Mouse (Mus musculus) forebrain, embryonic 14.5 days (tissue): Measurements from ENCODE around the gene Pkmyt1. TPM values are rescaled to one million over a fixed set of nuclear protein-coding genes. Genes with fewer than 3 reads are reported as not detected.
A peak's percentile ranks its signal among the peaks of the same experiment; 100 is the strongest.

ENCODE experiments used
- ATAC-seq: fragments of 200-750 bp; cut with Nextera tagmentation; 2 replicates; pipeline ENCODE4 v1.8.0; 2017; ENCODE audit warnings: mild to moderate bottlenecking, moderate library complexity
- DNase-seq: peaks from one replicate; pipeline ENCODE4 v3.0.0-alpha.2; 2015; ENCODE audit warnings: low spot score
- H3K27ac ChIP-seq: fragments of 300-500 bp; sonication (generic); 2 replicates; pipeline ENCODE4 v1.5.1; 2014; ENCODE audit warnings: low read depth, mild to moderate bottlenecking, control low read depth, low read length, moderate library complexity
- H3K27me3 ChIP-seq: fragments of 300-500 bp; sonication (generic); replicated peaks from 2 replicates; pipeline ENCODE4 v1.6.1; 2014; ENCODE audit warnings: low read length, control low read depth, mixed read lengths; ENCODE audit not compliant: control insufficient read depth, insufficient read depth
- H3K36me3 ChIP-seq: fragments of 300-500 bp; sonication (generic); 2 replicates; pipeline ENCODE4 v1.6.1; 2014; ENCODE audit warnings: low read length, control low read depth; ENCODE audit not compliant: control insufficient read depth, insufficient read depth
- H3K4me1 ChIP-seq: fragments of 300-500 bp; sonication (generic); 2 replicates; pipeline ENCODE4 v1.6.1; 2014; ENCODE audit warnings: antibody characterized with exemption, low read length, control low read depth; ENCODE audit not compliant: control insufficient read depth, insufficient read depth
- H3K4me2 ChIP-seq: fragments of 300-500 bp; sonication (generic); 2 replicates; pipeline ENCODE4 v1.6.1; 2014; ENCODE audit warnings: mild to moderate bottlenecking, control low read depth, low read length
- H3K4me3 ChIP-seq: fragments of 300-500 bp; sonication (generic); 2 replicates; pipeline ENCODE4 v1.5.1; 2014; ENCODE audit warnings: low read depth, low read length, control low read depth
- H3K9ac ChIP-seq: fragments of 300-500 bp; sonication (generic); 2 replicates; pipeline ENCODE4 v1.6.1; 2014; ENCODE audit warnings: mild to moderate bottlenecking, low read length, control low read depth, moderate library complexity
- H3K9me3 ChIP-seq: fragments of 300-500 bp; sonication (generic); replicated peaks from 2 replicates; pipeline ENCODE4 v1.6.1; 2016; ENCODE audit warnings: low read length, control low read depth, mixed read lengths; ENCODE audit not compliant: control insufficient read depth
- WGBS: fragments of 180-500 bp; shearing (Covaris S2); extraction: QIAGEN DNeasy Blood & Tissue Kit; methylation state at CpG from one replicate; pipeline ENCODE4 v1.1.7; 2014; 5-methylcytosine and 5-hydroxymethylcytosine counted together
- polyA plus RNA-seq: library from polyadenylated mRNA; unstranded; fragments of >200 nt; fragmentation: Nextera tagmentation; extraction: Ambion mirVana; gene quantifications from 2 replicates; pipeline ENCODE4 v1.2.1, GENCODE M21; 2014

Gene Pkmyt1
- polyA plus RNA-seq, 1 experiment from 2014 or later: 18.0 TPM

DNA sequence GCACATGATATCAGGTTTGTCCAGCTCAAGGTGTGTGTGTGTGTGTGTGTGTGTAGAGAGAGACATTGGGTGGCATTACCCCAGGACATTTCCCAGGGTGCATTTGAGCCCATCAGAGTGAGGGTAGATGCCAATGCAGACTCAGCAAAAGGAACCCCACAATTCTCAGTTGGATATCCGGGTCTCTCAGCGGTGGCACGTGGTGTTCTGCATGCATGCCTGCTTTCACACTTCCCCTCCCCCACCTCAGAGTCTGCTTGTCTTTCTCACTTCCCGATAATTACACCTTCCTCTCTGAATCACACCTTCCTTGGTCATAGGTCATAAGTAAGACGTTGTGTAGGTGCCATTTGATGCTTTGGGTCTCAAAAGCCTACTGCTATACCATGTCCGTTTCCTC lies 21.9 kb downstream of the Pkmyt1 start:
- H3K4me3 ChIP-seq: no peak overlapping the region
- no peak overlapping the region for H3K9ac ChIP-seq
- WGBS: 36% methylated on average over 6 of the region's 6 CpGs
- DNase-seq (no peak), ATAC-seq (no peak)
- peaks cover 41% of the 10 kb centered on the region for H3K27me3 ChIP-seq
- H3K4me2 ChIP-seq: no peak overlapping the region
- H3K36me3 ChIP-seq: peaks cover 30% of the 10 kb centered on the region
- H3K9me3 ChIP-seq: no peaks in the 10 kb centered on the region
- H3K4me1 ChIP-seq: peaks cover 6% of the 10 kb centered on the region; the same call in 1 of the 2 replicates
- H3K27ac ChIP-seq: no peak overlapping the region

DNA sequence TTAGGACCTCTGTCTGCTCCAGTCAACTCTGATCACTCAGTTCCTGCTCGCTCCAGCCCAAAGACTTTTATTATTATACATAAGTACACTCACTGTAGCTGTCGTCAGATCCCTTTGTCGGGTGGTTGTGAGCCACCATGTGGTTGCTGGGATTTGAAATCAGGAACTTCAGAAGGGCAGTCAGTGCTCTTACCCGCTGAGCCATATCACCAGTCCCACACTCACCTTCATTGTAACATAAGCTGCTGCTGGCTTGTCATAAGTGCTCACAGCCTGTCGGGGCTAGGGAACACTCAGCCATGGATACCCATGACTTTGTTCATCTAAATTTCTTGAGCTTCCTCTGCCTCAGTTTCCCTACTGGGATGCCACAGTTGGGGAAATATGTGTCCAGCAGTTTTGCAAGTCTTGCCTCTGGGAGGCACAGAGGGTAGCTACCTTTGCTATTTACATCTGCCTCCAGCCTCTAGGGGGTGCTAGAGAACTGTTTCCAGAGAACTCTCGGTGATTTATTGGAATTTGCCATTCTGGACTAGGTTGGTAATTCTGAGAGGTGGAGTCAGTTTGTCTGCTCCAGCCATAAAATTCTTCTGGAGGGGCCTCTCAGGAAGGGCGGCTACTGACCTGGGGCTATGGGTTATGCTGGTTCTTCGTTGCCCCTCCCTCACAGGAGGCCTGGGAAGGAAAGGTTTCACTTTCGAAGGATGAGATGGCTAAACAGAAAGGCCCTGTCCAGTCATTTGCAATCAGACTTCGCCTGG lies 22.7 kb downstream of the Pkmyt1 start:
- Histone ChIP-seq H3K4me2 (no peak overlapping the region), H3K9me3 (no peaks in the 10 kb centered on the region), H3K9ac (no peak overlapping the region; the same call in 1 of the 2 replicates), H3K27me3 (peaks cover 33% of the 10 kb centered on the region), H3K36me3 (peaks cover 37% of the 10 kb centered on the region), H3K4me1 (peaks cover 6% of the 10 kb centered on the region; the same call in 1 of the 2 replicates), H3K4me3 (no peak overlapping the region), H3K27ac (no peak overlapping the region)
- DNase-seq (peak; percentile 85), ATAC-seq (no peak)
- 38% methylated on average over 10 of the region's 10 CpGs for whole genome bisulfite sequencing

DNA sequence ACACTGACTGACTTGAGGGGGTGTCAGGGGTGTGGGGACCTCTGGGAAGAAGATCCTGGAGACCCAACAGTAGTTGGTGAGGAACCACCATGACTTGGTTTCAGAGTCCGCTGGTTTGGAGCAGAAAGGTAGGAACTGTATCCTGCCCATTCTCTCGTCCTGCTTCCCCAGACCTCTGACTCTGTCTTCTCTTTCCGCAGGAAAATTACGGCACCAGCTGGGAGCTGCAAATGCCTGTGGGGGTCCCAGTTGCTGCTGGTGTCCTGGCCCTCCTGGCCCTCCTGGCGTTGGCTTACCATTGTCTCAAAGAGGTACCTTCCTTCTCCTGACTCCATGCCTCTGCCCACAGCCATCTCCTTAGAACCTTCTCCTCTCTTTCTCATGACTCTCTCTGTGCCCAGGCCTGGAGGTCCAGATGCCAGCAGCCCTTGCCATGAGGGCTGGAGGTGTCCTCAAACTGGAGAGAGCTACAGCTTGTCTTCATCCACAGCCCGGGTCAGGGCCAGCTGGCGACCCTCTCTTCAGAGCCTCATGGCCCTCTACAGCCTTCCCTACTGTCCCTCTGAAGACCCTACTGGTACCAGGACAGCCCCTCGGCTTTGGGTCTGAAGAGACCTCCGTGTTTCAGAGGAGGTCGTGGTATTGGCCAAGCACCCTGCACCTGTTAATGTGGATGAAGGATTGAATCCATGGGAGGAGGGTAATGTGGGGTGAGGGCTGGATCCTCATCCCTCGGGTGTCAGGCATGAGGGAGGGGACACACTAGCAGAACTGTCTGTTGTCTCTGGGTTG lies 23.5 kb downstream of the Pkmyt1 start:
- 86% methylated on average over 11 of the region's 11 CpGs for WGBS
- ATAC-seq (no peak), DNase-seq (no peak)
- no peak overlapping the region for H3K4me2 ChIP-seq
- H3K4me1 ChIP-seq: peaks cover 6% of the 10 kb centered on the region; the same call in 1 of the 2 replicates
- H3K27me3 ChIP-seq: peaks cover 26% of the 10 kb centered on the region
- H3K27ac ChIP-seq: no peak overlapping the region
- no peaks in the 10 kb centered on the region for H3K9me3 ChIP-seq
- H3K4me3 ChIP-seq: no peak overlapping the region
- H3K9ac ChIP-seq: no peak overlapping the region; the same call in 1 of the 2 replicates
- H3K36me3 ChIP-seq: peaks cover 45% of the 10 kb centered on the region

DNA sequence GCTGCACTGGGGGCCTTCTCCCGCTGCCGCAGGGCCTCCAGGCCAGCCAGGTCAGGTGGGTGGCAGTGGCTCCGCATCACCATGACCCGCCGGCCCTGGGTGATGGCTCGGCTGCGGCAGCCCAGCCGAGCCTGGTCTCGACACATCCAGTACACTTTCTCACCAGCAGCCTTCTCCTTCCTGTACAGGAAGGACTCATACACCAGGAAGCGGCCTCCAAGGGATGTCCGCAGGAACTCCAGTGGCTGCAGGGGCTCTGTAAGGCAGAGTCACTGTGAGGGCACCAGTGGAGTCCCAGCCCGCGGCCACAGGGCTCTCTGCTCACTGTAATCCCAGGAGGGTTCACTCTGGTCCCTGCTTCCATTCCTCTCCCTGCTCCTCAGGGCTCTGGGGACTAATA lies 29.6 kb downstream of the Pkmyt1 start:
- Histone ChIP-seq H3K27me3 (no peaks in the 10 kb centered on the region), H3K4me3 (no peak overlapping the region), H3K9me3 (no peaks in the 10 kb centered on the region), H3K4me2 (no peak overlapping the region), H3K36me3 (peaks cover 93% of the 10 kb centered on the region), H3K27ac (no peak overlapping the region), H3K4me1 (no peaks in the 10 kb centered on the region), H3K9ac (no peak overlapping the region)
- DNase-seq: no peak
- 90% methylated on average over 13 of the region's 13 CpGs for WGBS
- no peak for ATAC-seq

DNA sequence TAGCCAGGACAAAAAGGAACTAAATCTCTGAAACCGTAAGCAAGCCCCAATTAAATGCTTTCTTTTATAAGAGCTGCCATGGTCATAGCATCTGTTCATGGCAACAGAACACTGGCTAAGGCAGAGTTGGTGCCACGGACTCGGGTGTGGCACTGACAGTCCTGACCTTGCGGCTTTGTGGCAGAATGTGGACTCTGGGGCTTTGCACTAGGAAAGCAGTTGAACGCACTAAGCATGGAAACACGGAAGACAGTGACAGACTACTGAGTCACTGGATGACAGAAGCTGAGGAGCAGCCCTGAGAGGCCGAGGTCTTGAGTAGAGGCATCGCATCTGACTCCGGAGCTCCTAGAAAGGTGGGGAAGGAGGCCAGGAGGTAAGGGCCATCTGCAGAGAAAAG lies 31.4 kb downstream of the Pkmyt1 start:
- Histone ChIP-seq H3K4me3 (no peak overlapping the region), H3K9ac (no peak overlapping the region), H3K9me3 (no peaks in the 10 kb centered on the region), H3K4me1 (no peaks in the 10 kb centered on the region), H3K27ac (no peak overlapping the region), H3K27me3 (no peaks in the 10 kb centered on the region), H3K4me2 (no peak overlapping the region), H3K36me3 (peaks cover 93% of the 10 kb centered on the region)
- ATAC-seq (no peak), DNase-seq (no peak)
- 97% methylated on average over 9 of the region's 9 CpGs for WGBS

DNA sequence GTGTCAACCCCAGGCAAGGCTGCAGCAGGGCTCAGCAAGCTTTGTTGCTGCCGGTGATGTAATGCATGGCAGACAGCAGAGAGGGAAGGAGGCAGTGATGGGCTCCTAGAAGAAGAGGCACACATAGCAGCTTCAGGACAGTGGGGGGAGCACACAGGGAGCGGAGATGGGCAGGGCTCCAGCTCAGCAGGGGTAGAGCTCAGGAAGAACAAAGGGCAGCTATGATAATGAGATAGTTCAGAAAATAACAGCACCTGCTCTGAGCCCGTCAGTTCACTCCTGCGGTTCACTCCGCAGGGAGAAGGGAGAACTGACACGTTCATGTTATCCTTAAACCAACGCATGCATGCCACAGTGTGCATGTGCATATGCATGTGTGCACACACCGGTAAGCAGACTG lies 32.7 kb downstream of the Pkmyt1 start:
- Histone ChIP-seq H3K27me3 (no peaks in the 10 kb centered on the region), H3K4me1 (no peaks in the 10 kb centered on the region), H3K9ac (no peak overlapping the region), H3K27ac (no peak overlapping the region), H3K4me3 (no peak overlapping the region), H3K9me3 (no peaks in the 10 kb centered on the region), H3K36me3 (peaks cover 81% of the 10 kb centered on the region), H3K4me2 (no peak overlapping the region)
- ATAC-seq: no peak
- DNase-seq: no peak
- 63% methylated on average over 8 of the region's 8 CpGs for WGBS

DNA sequence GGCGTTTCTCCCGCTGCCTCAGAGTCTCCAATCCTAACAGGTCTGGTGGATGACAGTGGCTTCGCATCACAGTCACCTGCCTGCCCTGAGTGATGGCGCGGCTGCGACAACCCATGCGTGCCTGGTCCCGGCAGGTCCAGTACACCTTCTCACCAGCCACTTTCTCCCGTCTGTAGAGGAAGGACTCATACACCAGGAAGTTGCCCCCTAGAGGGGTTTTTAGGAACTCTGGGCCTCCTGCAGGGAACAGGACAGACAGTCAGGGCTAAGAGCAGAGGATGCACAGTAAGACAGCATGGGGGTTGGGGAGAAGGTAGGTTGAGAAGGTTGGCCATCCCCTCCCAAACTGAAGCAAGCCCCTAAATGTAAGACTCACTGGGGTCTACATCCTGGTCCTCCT lies 34.1 kb downstream of the Pkmyt1 start:
- Histone ChIP-seq H3K4me1 (no peaks in the 10 kb centered on the region), H3K36me3 (peaks cover 71% of the 10 kb centered on the region), H3K9ac (no peak overlapping the region), H3K4me2 (no peak overlapping the region), H3K9me3 (no peaks in the 10 kb centered on the region), H3K27me3 (no peaks in the 10 kb centered on the region), H3K4me3 (no peak overlapping the region), H3K27ac (no peak overlapping the region)
- ATAC-seq (no peak), DNase-seq (no peak)
- 94% methylated on average over 9 of the region's 9 CpGs for WGBS

DNA sequence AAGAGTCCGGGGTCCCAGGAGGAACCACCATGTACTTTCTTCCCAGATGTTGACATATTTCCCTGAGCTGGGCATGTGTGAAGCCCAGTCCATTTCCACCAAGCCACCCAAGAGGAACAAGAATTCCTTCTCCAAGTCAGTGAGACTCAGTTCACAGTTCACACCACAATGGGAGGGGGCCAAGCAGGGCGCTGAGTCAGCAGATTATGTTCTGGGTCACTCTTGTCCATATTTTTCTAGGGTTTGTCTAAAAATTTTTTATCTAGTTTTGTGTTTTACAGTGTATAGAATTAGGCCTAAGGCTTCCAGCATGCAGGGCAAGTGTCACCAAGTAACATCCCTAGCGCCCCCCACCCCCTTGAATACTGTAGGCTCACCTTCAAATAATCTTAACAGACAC lies 35.0 kb downstream of the Pkmyt1 start:
- H3K27ac ChIP-seq: no peak overlapping the region
- peaks cover 62% of the 10 kb centered on the region for H3K36me3 ChIP-seq
- H3K4me3 ChIP-seq: no peak overlapping the region
- no peaks in the 10 kb centered on the region for H3K4me1 ChIP-seq
- H3K9ac ChIP-seq: no peak overlapping the region
- no peaks in the 10 kb centered on the region for H3K27me3 ChIP-seq
- WGBS: 95% methylated on average over 3 of the region's 3 CpGs
- H3K4me2 ChIP-seq: no peak overlapping the region
- DNase-seq: no peak
- no peak for ATAC-seq
- H3K9me3 ChIP-seq: no peaks in the 10 kb centered on the region

DNA sequence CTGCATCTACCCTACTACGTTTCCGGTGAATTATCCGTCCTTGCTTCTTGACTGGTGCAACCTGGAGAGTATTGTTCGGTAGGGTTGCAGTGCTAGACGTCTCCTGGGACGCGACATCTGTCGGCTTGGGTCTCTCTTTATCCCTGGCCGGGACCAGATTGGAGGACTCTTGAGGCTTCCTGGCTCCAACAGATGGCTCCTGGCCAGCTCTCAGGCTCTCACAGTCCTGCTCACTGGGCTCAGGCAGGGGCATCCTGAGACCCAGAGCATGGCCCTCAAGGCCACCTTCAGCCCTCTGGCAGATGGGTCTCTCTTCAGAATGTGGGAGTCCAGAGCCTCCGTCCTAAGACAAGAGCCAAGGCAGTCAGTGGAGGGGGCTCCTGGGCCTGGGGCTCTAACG lies 36.8 kb downstream of the Pkmyt1 start:
- WGBS: 86% methylated on average over 11 of the region's 11 CpGs
- Histone ChIP-seq H3K27ac (no peak overlapping the region), H3K27me3 (no peaks in the 10 kb centered on the region), H3K4me1 (no peaks in the 10 kb centered on the region), H3K9me3 (no peaks in the 10 kb centered on the region), H3K4me2 (no peak overlapping the region), H3K9ac (peak overlapping the region; percentile 17; the same call in 1 of the 2 replicates), H3K36me3 (peaks cover 44% of the 10 kb centered on the region), H3K4me3 (no peak overlapping the region)
- DNase-seq: no peak
- ATAC-seq: peak; percentile 11; the same call in 1 of the 2 replicates
